Mouse (Mus musculus): ENCODE measurements at regions not wholly inside any gene's neighbourhood (a gene's known extent, or its start where the extent isn't known, plus 50 kb on each side); places are given as distances from the start of the nearest gene placed in this dataset.

DNA sequence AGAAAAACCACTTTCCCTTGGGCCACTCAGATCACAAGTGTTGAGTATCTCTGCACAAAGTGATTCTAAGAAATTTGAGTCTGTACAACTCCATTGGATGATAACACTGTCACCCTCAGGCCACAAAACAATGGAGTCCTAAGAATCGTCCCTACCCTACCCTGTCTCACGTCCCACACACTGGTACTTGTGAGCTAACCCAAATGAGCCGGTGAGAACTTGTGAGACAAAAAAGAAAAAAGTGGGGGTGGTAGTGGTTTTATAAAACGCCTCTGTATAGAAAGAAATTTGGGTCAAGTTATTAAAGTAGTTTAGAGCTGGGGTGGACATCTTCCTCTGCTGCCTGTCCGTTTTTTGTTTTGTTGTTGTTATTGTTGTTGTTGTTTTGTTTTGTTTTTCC lies 264.8 kb upstream of the 4930412O13Rik start:
- ATAC-seq (no peak), DNase-seq (no peak)
- Histone ChIP-seq H3K4me3 (ENCODE audit: low read depth, low read length) (no peak overlapping the region), H3K4me2 (ENCODE audit: low read depth, low read length) (no peak overlapping the region), H3K9ac (replicated peaks) (no peak overlapping the region), H3K27ac (ENCODE audit: low read depth) (no peak overlapping the region), H3K4me1 (ENCODE audit: insufficient read depth) (no peaks in the 10 kb centered on the region), H3K27me3 (ENCODE audit: insufficient read depth, low read length) (no peaks in the 10 kb centered on the region), H3K36me3 (replicated peaks; ENCODE audit: insufficient read depth, low read length) (no peaks in the 10 kb centered on the region), H3K9me3 (ENCODE audit: low read length) (no peaks in the 10 kb centered on the region)
- TF ChIP-seq EP300 (IDR thresholded peaks at IDR 0.05; ENCODE audit: low read depth) (no peak), CTCF (IDR thresholded peaks at IDR 0.05; ENCODE audit: low read depth) (no peak)
- WGBS (ENCODE audit: insufficient replicate concordance) = 68% methylated on average over 5 of the region's 5 CpGs

DNA sequence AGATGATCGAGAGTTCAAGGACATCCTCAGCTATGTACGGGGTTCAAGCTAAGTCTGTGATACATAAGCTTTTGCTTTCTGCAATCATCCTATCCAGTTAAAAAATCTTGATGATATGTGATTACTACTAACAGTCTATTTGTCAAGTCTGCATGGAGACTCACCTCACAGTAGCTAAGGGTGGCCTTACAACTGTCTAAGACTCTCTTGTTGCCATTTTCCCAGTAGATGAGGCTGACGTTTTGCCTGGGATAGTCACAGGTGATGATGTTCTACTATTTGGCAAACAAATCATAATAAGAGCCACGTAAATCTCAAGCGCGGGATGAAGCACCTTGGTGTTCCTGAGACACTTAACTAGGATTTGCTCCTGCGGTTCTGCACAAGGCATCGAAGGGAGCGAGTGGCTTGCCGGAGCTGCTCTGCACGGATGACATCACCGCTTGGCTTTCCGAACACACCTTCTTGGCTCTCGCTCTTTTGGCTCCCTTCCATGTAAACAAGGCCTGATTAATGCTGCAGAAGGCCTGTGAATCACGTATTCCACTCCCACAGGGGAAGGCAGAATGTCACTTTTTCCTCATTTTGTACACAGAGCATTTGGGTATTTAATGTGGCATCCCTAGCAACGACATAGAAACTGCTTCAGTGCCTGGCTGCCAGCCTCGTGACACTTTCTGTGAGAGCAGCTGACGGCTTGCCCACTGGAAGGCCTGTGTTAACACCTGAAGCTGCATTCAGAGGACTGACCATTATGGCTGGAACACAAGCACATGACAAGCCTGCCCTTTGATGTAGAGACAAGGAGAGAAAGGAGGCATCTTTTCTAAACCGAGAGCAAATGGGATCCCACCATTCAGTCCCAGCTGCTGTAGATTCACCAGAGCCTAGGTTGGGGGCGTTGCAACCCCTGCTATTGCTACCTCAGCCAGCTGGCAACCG lies 260.5 kb upstream of the 4930412O13Rik start:
- 75% methylated on average over 21 of the region's 21 CpGs for WGBS (ENCODE audit: insufficient replicate concordance)
- ATAC-seq (no peak), DNase-seq (peak; percentile 26)
- Histone ChIP-seq H3K9ac (replicated peaks) (no peak overlapping the region), H3K27ac (ENCODE audit: low read depth) (no peak overlapping the region), H3K36me3 (replicated peaks; ENCODE audit: insufficient read depth, low read length) (no peaks in the 10 kb centered on the region), H3K27me3 (ENCODE audit: insufficient read depth, low read length) (no peaks in the 10 kb centered on the region), H3K4me1 (ENCODE audit: insufficient read depth) (no peaks in the 10 kb centered on the region), H3K4me2 (ENCODE audit: low read depth, low read length) (no peak overlapping the region), H3K9me3 (ENCODE audit: low read length) (no peaks in the 10 kb centered on the region), H3K4me3 (ENCODE audit: low read depth, low read length) (no peak overlapping the region)
- TF ChIP-seq EP300 (IDR thresholded peaks at IDR 0.05; ENCODE audit: low read depth) = no peak
- no peak for TF ChIP-seq CTCF (IDR thresholded peaks at IDR 0.05; ENCODE audit: low read depth)

DNA sequence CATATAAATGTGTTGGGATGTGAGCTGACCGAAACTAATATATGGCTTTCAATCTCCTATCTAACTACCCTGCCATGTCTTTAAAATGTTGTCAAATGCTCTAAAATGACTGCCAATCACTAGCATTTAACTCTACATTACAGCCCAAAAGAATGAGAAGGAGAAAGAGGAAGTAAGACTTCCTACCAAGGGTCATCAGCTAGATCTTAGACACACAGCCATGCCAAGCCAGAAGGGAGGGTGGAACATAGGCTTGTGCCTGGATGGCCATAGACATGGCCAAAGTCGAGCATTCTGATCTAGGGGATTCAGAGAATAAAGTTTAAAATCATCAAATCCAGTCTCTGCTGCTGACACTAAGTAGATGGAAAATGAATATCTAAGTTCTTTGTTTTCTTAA lies 257.4 kb upstream of the 4930412O13Rik start:
- ATAC-seq (no peak), DNase-seq (no peak)
- no peak for TF ChIP-seq CTCF (IDR thresholded peaks at IDR 0.05; ENCODE audit: low read depth)
- TF ChIP-seq EP300 (IDR thresholded peaks at IDR 0.05; ENCODE audit: low read depth) = no peak

DNA sequence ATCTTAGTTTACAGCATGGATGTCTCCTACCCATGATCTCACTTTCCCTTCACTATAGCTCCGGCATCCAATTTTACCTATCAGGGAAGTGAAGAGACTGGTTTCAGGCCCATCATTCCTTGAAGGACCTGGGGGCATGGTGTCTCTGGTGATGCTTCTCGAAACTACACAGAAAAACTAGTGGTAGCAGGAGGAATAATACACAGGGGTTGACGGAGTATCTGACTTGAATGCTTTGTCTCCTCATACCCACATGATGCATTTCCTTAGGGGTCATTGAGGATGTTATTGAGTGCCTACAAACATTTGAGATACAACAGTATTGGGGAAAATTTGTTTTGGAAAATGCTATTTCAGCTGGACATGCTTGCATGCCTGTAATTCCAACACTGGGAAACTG lies 253.0 kb upstream of the 4930412O13Rik start:
- no peaks in the 10 kb centered on the region for H3K4me1 ChIP-seq (ENCODE audit: insufficient read depth)
- DNase-seq = no peak

More for the DNA sequence above, 257.4 kb upstream of the 4930412O13Rik start:
- Histone ChIP-seq H3K9me3 (ENCODE audit: low read length) (no peaks in the 10 kb centered on the region), H3K4me1 (ENCODE audit: insufficient read depth) (no peaks in the 10 kb centered on the region), H3K4me2 (ENCODE audit: low read depth, low read length) (no peak overlapping the region), H3K4me3 (ENCODE audit: low read depth, low read length) (no peak overlapping the region), H3K27me3 (ENCODE audit: insufficient read depth, low read length) (no peaks in the 10 kb centered on the region), H3K27ac (ENCODE audit: low read depth) (no peak overlapping the region), H3K36me3 (replicated peaks; ENCODE audit: insufficient read depth, low read length) (no peaks in the 10 kb centered on the region), H3K9ac (replicated peaks) (no peak overlapping the region)
- WGBS (ENCODE audit: insufficient replicate concordance) = 60% methylated on average over 2 of the region's 2 CpGs

DNA sequence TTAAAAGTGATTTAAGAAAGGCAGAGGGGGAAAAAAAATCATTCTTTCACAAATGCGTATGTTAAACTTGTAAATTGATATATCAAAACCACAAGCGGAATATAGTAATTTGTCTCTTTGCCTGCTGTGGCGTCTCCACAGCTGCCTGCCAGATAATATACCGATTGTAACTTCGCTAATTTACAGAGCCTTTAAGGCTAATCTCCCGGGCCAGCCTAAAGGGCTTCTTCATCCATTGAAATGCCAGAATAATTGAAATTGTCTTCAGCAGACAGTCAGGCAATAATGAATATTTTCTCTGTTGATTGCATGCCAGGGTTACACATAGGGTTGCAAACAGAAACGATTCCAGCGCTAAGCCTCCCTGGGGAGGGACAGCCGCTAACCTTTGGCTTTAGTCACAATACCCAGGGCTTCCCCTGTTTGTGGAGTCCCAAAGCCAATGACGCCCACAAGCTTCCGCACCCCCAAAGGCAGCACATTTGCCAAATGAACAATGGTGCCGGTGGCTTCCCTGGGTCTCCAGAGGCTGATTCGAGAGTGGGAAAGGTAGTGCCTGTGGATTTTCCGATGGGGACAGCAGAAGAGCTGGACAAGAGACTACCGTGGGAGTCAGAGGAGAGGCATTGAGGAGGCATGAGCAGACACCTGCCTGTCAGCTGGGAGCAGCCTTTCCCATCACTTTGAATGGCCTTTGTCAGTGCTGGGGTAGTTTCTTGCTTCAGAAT lies 248.2 kb upstream of the 4930412O13Rik start:
- no peak for ATAC-seq
- no peak overlapping the region for H3K9ac ChIP-seq (replicated peaks)
- WGBS (ENCODE audit: insufficient replicate concordance) = 50% methylated on average over 15 of the region's 15 CpGs

More for the DNA sequence above, 253.0 kb upstream of the 4930412O13Rik start:
- WGBS (ENCODE audit: insufficient replicate concordance) = 77% methylated on average over 3 of the region's 3 CpGs
- Histone ChIP-seq H3K27me3 (ENCODE audit: insufficient read depth, low read length) (no peaks in the 10 kb centered on the region), H3K4me2 (ENCODE audit: low read depth, low read length) (no peak overlapping the region), H3K9me3 (ENCODE audit: low read length) (no peaks in the 10 kb centered on the region), H3K36me3 (replicated peaks; ENCODE audit: insufficient read depth, low read length) (no peaks in the 10 kb centered on the region), H3K4me3 (ENCODE audit: low read depth, low read length) (no peak overlapping the region), H3K27ac (ENCODE audit: low read depth) (no peak overlapping the region), H3K9ac (replicated peaks) (no peak overlapping the region)
- no peak for ATAC-seq
- no peak for TF ChIP-seq EP300 (IDR thresholded peaks at IDR 0.05; ENCODE audit: low read depth)
- TF ChIP-seq CTCF (IDR thresholded peaks at IDR 0.05; ENCODE audit: low read depth) = no peak

DNA sequence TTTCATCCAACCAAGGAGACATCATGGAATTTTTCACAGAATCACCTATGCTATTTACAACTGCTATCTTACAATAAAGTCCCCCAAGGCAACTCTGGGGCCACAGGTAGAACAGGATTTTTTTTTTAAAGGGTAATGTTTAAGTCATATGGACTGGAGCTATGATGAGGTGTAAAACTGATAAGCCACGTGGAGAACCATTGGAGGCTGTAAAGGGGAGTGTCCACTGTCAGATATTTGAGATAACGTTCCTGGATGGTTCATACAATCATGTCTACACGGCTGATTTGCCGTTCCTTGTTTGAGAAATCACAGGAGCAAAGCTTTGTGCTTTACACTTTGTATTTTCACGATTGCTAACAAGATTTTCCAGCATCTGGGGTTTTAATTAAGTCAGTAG lies 241.8 kb upstream of the 4930412O13Rik start:
- no peaks in the 10 kb centered on the region for H3K27me3 ChIP-seq (ENCODE audit: insufficient read depth, low read length)
- 37% methylated on average over 5 of the region's 5 CpGs for WGBS (ENCODE audit: insufficient replicate concordance)
- no peaks in the 10 kb centered on the region for H3K4me1 ChIP-seq (ENCODE audit: insufficient read depth)
- H3K9me3 ChIP-seq (ENCODE audit: low read length) = no peaks in the 10 kb centered on the region
- H3K9ac ChIP-seq (replicated peaks) = no peak overlapping the region
- H3K4me3 ChIP-seq (ENCODE audit: low read depth, low read length) = no peak overlapping the region
- TF ChIP-seq EP300 (IDR thresholded peaks at IDR 0.05; ENCODE audit: low read depth) (no peak), CTCF (IDR thresholded peaks at IDR 0.05; ENCODE audit: low read depth) (no peak)
- ATAC-seq (no peak), DNase-seq (no peak)
- H3K4me2 ChIP-seq (ENCODE audit: low read depth, low read length) = no peak overlapping the region
- no peak overlapping the region for H3K27ac ChIP-seq (ENCODE audit: low read depth)
- no peaks in the 10 kb centered on the region for H3K36me3 ChIP-seq (replicated peaks; ENCODE audit: insufficient read depth, low read length)

More for the DNA sequence above, 248.2 kb upstream of the 4930412O13Rik start:
- no peaks in the 10 kb centered on the region for H3K36me3 ChIP-seq (replicated peaks; ENCODE audit: insufficient read depth, low read length)
- H3K4me1 ChIP-seq (ENCODE audit: insufficient read depth) = no peaks in the 10 kb centered on the region
- no peak overlapping the region for H3K4me3 ChIP-seq (ENCODE audit: low read depth, low read length)
- no peak for DNase-seq
- no peak overlapping the region for H3K27ac ChIP-seq (ENCODE audit: low read depth)
- H3K27me3 ChIP-seq (ENCODE audit: insufficient read depth, low read length) = no peaks in the 10 kb centered on the region
- no peak for TF ChIP-seq EP300 (IDR thresholded peaks at IDR 0.05; ENCODE audit: low read depth)
- no peak for TF ChIP-seq CTCF (IDR thresholded peaks at IDR 0.05; ENCODE audit: low read depth)
- no peak overlapping the region for H3K4me2 ChIP-seq (ENCODE audit: low read depth, low read length)
- H3K9me3 ChIP-seq (ENCODE audit: low read length) = no peaks in the 10 kb centered on the region
